Mouse (Mus musculus) liver, embryonic 14.5 days (tissue): ENCODE measurements around the gene Nectin2.

Source experiments
- CTCF ChIP-seq: IDR thresholded peaks from 2 replicates; pipeline ENCODE4 v1.5.1; 2016; ENCODE audit warnings: antibody characterized with exemption, low read depth, control low read depth
- EP300 ChIP-seq: IDR thresholded peaks from 2 replicates; pipeline ENCODE4 v1.6.1; 2016; ENCODE audit warnings: antibody characterized with exemption, low read depth

- TF ChIP-seq CTCF (no peak), EP300 (no peak)
These were observed 36.7 kb downstream of the Nectin2 start for GRCm38 (mm10) chr7:19713598-19713997.
